Mouse (Mus musculus) embryo, embryonic 10 days (tissue): ENCODE measurements at regions not wholly inside any gene's neighbourhood (a gene's known extent, or its start where the extent isn't known, plus 50 kb on each side); places are given as distances from the start of the nearest gene placed in this dataset.
"Not testable (repeated sequence)": the region's sequence is repeated elsewhere in the genome, so short reads cannot be mapped to it uniquely, and the experiment has no call there.

Experiments used
- DNase-seq: peaks from one replicate; pipeline ENCODE4 v3.0.0-alpha.2; 2015; ENCODE audit warnings: low spot score

- DNase-seq = no peak
Measured at GRCm38 (mm10) chr13:35601560-35602135, 58.0 kb upstream of the Cdyl start.

DNA sequence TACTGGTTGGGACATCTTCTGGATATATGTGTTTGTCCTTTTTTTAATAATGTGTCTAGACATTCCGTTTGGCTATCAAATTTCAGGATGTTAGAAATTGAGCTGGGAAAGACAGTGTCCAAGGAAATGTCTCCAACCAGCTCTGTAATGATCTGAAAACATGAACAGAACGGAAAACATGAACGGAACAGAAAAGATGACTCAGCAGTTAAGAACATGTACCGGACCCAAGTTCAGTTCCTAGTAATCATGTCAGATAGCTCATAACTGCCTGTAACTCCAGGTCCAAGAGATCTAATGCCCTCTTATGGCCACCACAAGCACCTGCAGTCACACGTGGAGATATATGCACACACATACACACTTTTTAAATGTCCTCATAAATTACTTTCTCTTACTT is 56.6 kb upstream of the Cdyl start:
- no peak for DNase-seq

DNA sequence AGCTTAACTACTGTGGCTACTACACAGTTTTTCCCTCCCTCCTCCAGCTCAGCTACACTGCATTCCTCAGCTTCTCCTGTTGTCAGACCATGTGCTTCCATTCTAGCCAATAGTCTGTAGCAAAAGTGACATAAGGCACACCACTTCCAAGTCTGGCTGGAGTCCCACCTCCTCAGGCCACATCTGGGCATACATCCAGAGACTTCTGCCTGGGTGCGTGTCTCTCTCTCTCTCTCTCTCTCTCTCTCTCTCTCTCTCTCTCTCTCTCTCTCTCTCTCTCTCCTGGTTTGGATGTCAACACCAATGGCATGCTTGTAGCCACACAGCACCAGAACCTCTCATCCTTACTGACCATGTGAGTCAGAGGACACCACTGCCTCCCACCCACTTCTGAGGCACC is 55.6 kb upstream of the Cdyl start:
- DNase-seq = no peak

GRCm38 (mm10) chr13:35604765-35605164 is 54.9 kb upstream of the Cdyl start:
- DNase-seq = no peak

GRCm38 (mm10) chr13:35606857-35607561 is 52.6 kb upstream of the Cdyl start:
- DNase-seq = not testable (repeated sequence)

DNA sequence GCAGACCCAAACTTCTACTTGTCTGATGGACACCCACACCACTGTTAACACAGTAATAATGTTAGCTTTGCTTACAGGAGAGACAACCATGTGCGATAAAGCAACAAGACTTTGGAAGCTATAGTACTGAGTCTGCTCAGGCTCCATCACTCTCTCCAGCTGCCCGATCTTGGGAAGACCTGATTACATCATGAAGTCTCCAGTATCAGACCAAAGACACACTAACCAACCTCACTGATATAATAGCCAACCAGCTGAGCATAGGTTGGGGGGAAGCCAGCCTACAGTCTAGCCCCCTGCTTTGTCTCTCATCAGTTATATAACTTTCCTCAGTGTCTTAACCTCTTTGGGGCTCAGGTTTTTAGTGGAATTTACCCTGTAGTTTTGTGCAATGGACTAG is 51.9 kb upstream of the Cdyl start:
- no peak for DNase-seq
